Mouse (Mus musculus): ENCODE measurements around the gene Stox2. TPM values are rescaled to one million over a fixed set of nuclear protein-coding genes. Genes with fewer than 3 reads are reported as not detected.

Stox2 gene
- polyA plus RNA-seq, 1 experiment, result 0.01 TPM

GRCm38 (mm10) chr8:47206640-47207237 lies 239.4 kb downstream of the Stox2 start:
- TF ChIP-seq GATA1 (IDR thresholded peaks at IDR 0.05; ENCODE audit: low read length), result no peak
- TF ChIP-seq TAL1 (IDR thresholded peaks at IDR 0.05; ENCODE audit: low read length), result no peak
- no peaks in the 10 kb centered on the region for H3K4me1 ChIP-seq (ENCODE audit: control insufficient read depth)
- no peaks in the 10 kb centered on the region for H3K36me3 ChIP-seq (ENCODE audit: control insufficient read depth)
- H3K27me3 ChIP-seq (ENCODE audit: control insufficient read depth), result no peaks in the 10 kb centered on the region
- peaks cover 5% of the 10 kb centered on the region for H3K9me3 ChIP-seq (ENCODE audit: control insufficient read depth, low read length)
- H3K4me3 ChIP-seq (replicated peaks), result no peak overlapping the region

- H3K27me3 ChIP-seq (ENCODE audit: control insufficient read depth), result no peaks in the 10 kb centered on the region
- no peaks in the 10 kb centered on the region for H3K4me1 ChIP-seq (ENCODE audit: control insufficient read depth)
- TF ChIP-seq GATA1 (IDR thresholded peaks at IDR 0.05; ENCODE audit: low read length) (no peak), TAL1 (IDR thresholded peaks at IDR 0.05; ENCODE audit: low read length) (no peak)
- no peak overlapping the region for H3K4me3 ChIP-seq (replicated peaks)
- H3K9me3 ChIP-seq (ENCODE audit: control insufficient read depth, low read length), result peaks cover 5% of the 10 kb centered on the region
- no peaks in the 10 kb centered on the region for H3K36me3 ChIP-seq (ENCODE audit: control insufficient read depth)
Observed at GRCm38 (mm10) chr8:47205472-47205871, 240.7 kb downstream of the Stox2 start.

GRCm38 (mm10) chr8:47196391-47196790 lies 249.8 kb downstream of the Stox2 start:
- no peaks in the 10 kb centered on the region for H3K27me3 ChIP-seq (ENCODE audit: control insufficient read depth)
- no peaks in the 10 kb centered on the region for H3K4me1 ChIP-seq (ENCODE audit: control insufficient read depth)
- TF ChIP-seq GATA1 (IDR thresholded peaks at IDR 0.05; ENCODE audit: low read length) (no peak), TAL1 (IDR thresholded peaks at IDR 0.05; ENCODE audit: low read length) (no peak)

GRCm38 (mm10) chr8:47193321-47193996 lies 252.7 kb downstream of the Stox2 start:
- no peaks in the 10 kb centered on the region for H3K36me3 ChIP-seq (ENCODE audit: control insufficient read depth)
- no peaks in the 10 kb centered on the region for H3K4me1 ChIP-seq (ENCODE audit: control insufficient read depth)
- peaks cover 8% of the 10 kb centered on the region for H3K9me3 ChIP-seq (ENCODE audit: control insufficient read depth, low read length)
- no peaks in the 10 kb centered on the region for H3K27me3 ChIP-seq (ENCODE audit: control insufficient read depth)
- H3K4me3 ChIP-seq (replicated peaks), result no peak overlapping the region
- TF ChIP-seq TAL1 (IDR thresholded peaks at IDR 0.05; ENCODE audit: low read length), result no peak
- TF ChIP-seq GATA1 (IDR thresholded peaks at IDR 0.05; ENCODE audit: low read length), result no peak

More at GRCm38 (mm10) chr8:47196391-47196790, 249.8 kb downstream of the Stox2 start:
- Histone ChIP-seq H3K36me3 (ENCODE audit: control insufficient read depth) (no peaks in the 10 kb centered on the region), H3K4me3 (replicated peaks) (no peak overlapping the region), H3K9me3 (ENCODE audit: control insufficient read depth, low read length) (peaks cover 8% of the 10 kb centered on the region)

- H3K4me1 ChIP-seq (ENCODE audit: control insufficient read depth), result no peaks in the 10 kb centered on the region
Observed at GRCm38 (mm10) chr8:47191444-47192365, 254.5 kb downstream of the Stox2 start.

GRCm38 (mm10) chr8:47185396-47185795 lies 260.8 kb downstream of the Stox2 start:
- Histone ChIP-seq H3K4me3 (replicated peaks) (no peak overlapping the region), H3K9me3 (ENCODE audit: control insufficient read depth, low read length) (peaks cover 4% of the 10 kb centered on the region; the same call in 1 of the 2 replicates), H3K36me3 (ENCODE audit: control insufficient read depth) (no peaks in the 10 kb centered on the region), H3K4me1 (ENCODE audit: control insufficient read depth) (no peaks in the 10 kb centered on the region), H3K27me3 (ENCODE audit: control insufficient read depth) (no peaks in the 10 kb centered on the region)
- TF ChIP-seq TAL1 (IDR thresholded peaks at IDR 0.05; ENCODE audit: low read length) (no peak), GATA1 (IDR thresholded peaks at IDR 0.05; ENCODE audit: low read length) (no peak)

More at GRCm38 (mm10) chr8:47191444-47192365, 254.5 kb downstream of the Stox2 start:
- no peak for TF ChIP-seq TAL1 (IDR thresholded peaks at IDR 0.05; ENCODE audit: low read length)
- no peak for TF ChIP-seq GATA1 (IDR thresholded peaks at IDR 0.05; ENCODE audit: low read length)
- Histone ChIP-seq H3K27me3 (ENCODE audit: control insufficient read depth) (no peaks in the 10 kb centered on the region), H3K9me3 (ENCODE audit: control insufficient read depth, low read length) (peaks cover 8% of the 10 kb centered on the region), H3K36me3 (ENCODE audit: control insufficient read depth) (no peaks in the 10 kb centered on the region), H3K4me3 (replicated peaks) (no peak overlapping the region)

GRCm38 (mm10) chr8:47182771-47183558 lies 263.2 kb downstream of the Stox2 start:
- H3K36me3 ChIP-seq (ENCODE audit: control insufficient read depth), result no peaks in the 10 kb centered on the region
- no peaks in the 10 kb centered on the region for H3K4me1 ChIP-seq (ENCODE audit: control insufficient read depth)
- H3K4me3 ChIP-seq (replicated peaks), result no peak overlapping the region
- no peak for TF ChIP-seq GATA1 (IDR thresholded peaks at IDR 0.05; ENCODE audit: low read length)
- no peak for TF ChIP-seq TAL1 (IDR thresholded peaks at IDR 0.05; ENCODE audit: low read length)
- no peaks in the 10 kb centered on the region for H3K27me3 ChIP-seq (ENCODE audit: control insufficient read depth)
- peaks cover 5% of the 10 kb centered on the region; the same call in 1 of the 2 replicates for H3K9me3 ChIP-seq (ENCODE audit: control insufficient read depth, low read length)

GRCm38 (mm10) chr8:47182292-47182691 lies 263.9 kb downstream of the Stox2 start:
- peaks cover 5% of the 10 kb centered on the region; the same call in 1 of the 2 replicates for H3K9me3 ChIP-seq (ENCODE audit: control insufficient read depth, low read length)
- H3K4me3 ChIP-seq (replicated peaks), result no peak overlapping the region
- no peaks in the 10 kb centered on the region for H3K4me1 ChIP-seq (ENCODE audit: control insufficient read depth)
- no peaks in the 10 kb centered on the region for H3K36me3 ChIP-seq (ENCODE audit: control insufficient read depth)
- TF ChIP-seq TAL1 (IDR thresholded peaks at IDR 0.05; ENCODE audit: low read length) (no peak), GATA1 (IDR thresholded peaks at IDR 0.05; ENCODE audit: low read length) (no peak)
- no peaks in the 10 kb centered on the region for H3K27me3 ChIP-seq (ENCODE audit: control insufficient read depth)

Data from erythroblast, embryonic 14.5 days (primary cell).